Mouse (Mus musculus) CH12.LX (cell line): ENCODE measurements at regions not wholly inside any gene's neighbourhood (a gene's known extent, or its start where the extent isn't known, plus 50 kb on each side); places are given as distances from the start of the nearest gene placed in this dataset.

Experiments
- DNase-seq: peaks from one replicate; pipeline ENCODE4 v3.0.0-alpha.2; 2013; ENCODE audit errors: extremely low read depth
- H3K27ac ChIP-seq: 2 replicates; pipeline ENCODE4 v1.5.1; 2012; ENCODE audit warnings: low read depth, mild to moderate bottlenecking, control low read depth, moderate library complexity; ENCODE audit not compliant: insufficient read depth
- H3K27me3 ChIP-seq: replicated peaks from 2 replicates; pipeline ENCODE3; 2012; ENCODE audit warnings: inconsistent platforms
- H3K36me3 ChIP-seq, 2 experiments: replicated peaks in 1 of 2; 2 replicates each; pipeline versions ENCODE3 to v1.6.1; 2012; ENCODE audit warnings: inconsistent platforms in 1 of 2, low read length in 1 of 2, mild to moderate bottlenecking in 1 of 2, mixed read lengths in 1 of 2, moderate library complexity in 1 of 2; ENCODE audit not compliant: control insufficient read depth in 1 of 2, insufficient read depth in 1 of 2
- H3K4me1 ChIP-seq, 2 experiments: 2 replicates each; pipeline ENCODE4 v1.6.1; 2012; ENCODE audit warnings: inconsistent platforms in 1 of 2, moderate library complexity in 1 of 2; ENCODE audit not compliant: insufficient read depth in 2 of 2, control insufficient read depth in 1 of 2
- H3K4me2 ChIP-seq: 2 replicates; pipeline ENCODE4 v1.6.1; 2012; ENCODE audit warnings: low read depth, mild to moderate bottlenecking, control low read depth; ENCODE audit not compliant: poor library complexity, insufficient read depth, severe bottlenecking
- H3K4me3 ChIP-seq, 3 experiments: fragments of 150-350 bp in 1 of 3; sonication (generic) in 1 of 3; replicated peaks in 1 of 3; 2 replicates each; pipeline versions ENCODE3 to v1.5.1; 2011 to 2012; ENCODE audit warnings: low read depth in 2 of 3, low read length in 2 of 3, mild to moderate bottlenecking in 2 of 3, moderate library complexity in 2 of 3, control low read depth in 1 of 3, improper control_type of control experiment in 1 of 3, inconsistent platforms in 1 of 3, mixed read lengths in 1 of 3; ENCODE audit not compliant: poor library complexity in 1 of 3
- H3K79me2 ChIP-seq: replicated peaks from 2 replicates; pipeline ENCODE4 v1.6.1; 2012; ENCODE audit warnings: mild to moderate bottlenecking, moderate library complexity; ENCODE audit not compliant: control insufficient read depth, poor library complexity, insufficient read depth, severe bottlenecking; ENCODE audit errors: extremely low read depth
- H3K9ac ChIP-seq: 2 replicates; pipeline ENCODE4 v1.6.1; 2012; ENCODE audit warnings: low read depth, mild to moderate bottlenecking, control low read depth, moderate library complexity; ENCODE audit not compliant: insufficient read depth
- H3K9me3 ChIP-seq: replicated peaks from 2 replicates; pipeline ENCODE3; 2012; ENCODE audit warnings: low read length, inconsistent platforms, mixed read lengths
- CHD1 ChIP-seq: IDR thresholded peaks from 2 replicates; pipeline ENCODE4 v1.6.1; 2012; ENCODE audit warnings: low read depth, low read length, improper control_type of control experiment, inconsistent platforms
- E2F4 ChIP-seq: IDR thresholded peaks from 2 replicates; pipeline ENCODE4 v1.6.1; 2011; ENCODE audit warnings: low read depth, low read length, improper control_type of control experiment; ENCODE audit not compliant: insufficient replicate concordance
- HCFC1 ChIP-seq: IDR thresholded peaks from 2 replicates; pipeline ENCODE4 v1.6.1; 2012; ENCODE audit warnings: low read depth, mild to moderate bottlenecking, inconsistent platforms, low read length, improper control_type of control experiment
- JUN ChIP-seq: IDR thresholded peaks from 2 replicates; pipeline ENCODE4 v1.6.1; 2011; ENCODE audit warnings: low read depth, mild to moderate bottlenecking, low read length, improper control_type of control experiment, moderate library complexity; ENCODE audit not compliant: insufficient read depth
- JUND ChIP-seq: conservative IDR thresholded peaks from 2 replicates; pipeline ENCODE4 v1.6.1; 2011; ENCODE audit warnings: low read depth, low read length, improper control_type of control experiment
- KAT2A ChIP-seq: IDR thresholded peaks from 2 replicates; pipeline ENCODE4 v1.6.1; 2012; ENCODE audit warnings: low read length, improper control_type of control experiment, inconsistent platforms; ENCODE audit not compliant: insufficient replicate concordance
- MAX ChIP-seq: IDR thresholded peaks from 2 replicates; pipeline ENCODE4 v1.6.1; 2011; ENCODE audit warnings: low read length, improper control_type of control experiment
- MAZ ChIP-seq: IDR thresholded peaks from 2 replicates; pipeline ENCODE4 v1.6.1; 2012; ENCODE audit warnings: low read depth, mild to moderate bottlenecking, inconsistent platforms, low read length, improper control_type of control experiment, moderate library complexity
- RAD21 ChIP-seq: IDR thresholded peaks from 2 replicates; pipeline ENCODE4 v1.6.1; 2011; ENCODE audit warnings: low read depth, mild to moderate bottlenecking, low read length, improper control_type of control experiment, moderate library complexity
- RCOR1 ChIP-seq: conservative IDR thresholded peaks from 2 replicates; pipeline ENCODE4 v1.6.1; 2012; ENCODE audit warnings: low read depth, mild to moderate bottlenecking, inconsistent platforms, low read length, improper control_type of control experiment
- SIN3A ChIP-seq: IDR thresholded peaks from 2 replicates; pipeline ENCODE4 v1.6.1; 2012; ENCODE audit warnings: low read length, improper control_type of control experiment, inconsistent platforms
- SMC3 ChIP-seq: IDR thresholded peaks from 2 replicates; pipeline ENCODE4 v1.6.1; 2011; ENCODE audit warnings: low read depth, low read length, improper control_type of control experiment
- TBP ChIP-seq: conservative IDR thresholded peaks from 2 replicates; pipeline ENCODE4 v1.6.1; 2011; ENCODE audit warnings: low read depth, low read length, improper control_type of control experiment
- UBTF ChIP-seq: IDR thresholded peaks from 2 replicates; pipeline ENCODE4 v1.6.1; 2012; ENCODE audit warnings: low read depth, mild to moderate bottlenecking, inconsistent platforms, low read length, improper control_type of control experiment, moderate library complexity
- USF2 ChIP-seq: conservative IDR thresholded peaks from 2 replicates; pipeline ENCODE4 v1.6.1; 2011; ENCODE audit warnings: low read depth, low read length, improper control_type of control experiment
- ZC3H11A ChIP-seq: IDR thresholded peaks from 2 replicates; pipeline ENCODE4 v1.6.1; 2012; ENCODE audit warnings: low read depth, mild to moderate bottlenecking, inconsistent platforms, low read length, improper control_type of control experiment
- ZMIZ1 ChIP-seq: IDR thresholded peaks from 2 replicates; pipeline ENCODE4 v1.6.1; 2012; ENCODE audit warnings: low read depth, mild to moderate bottlenecking, inconsistent platforms, low read length, improper control_type of control experiment
- dilution Hi-C: fragments of 300-500 bp; cut with MboI; formaldehyde crosslinking; loops from 2 replicates; pipeline ENCODE4 v1.14.3; 2020; ENCODE audit warnings: low sequenced_read_pairs; ENCODE audit not compliant: extremely low pct_unique_long_range_greater_than_20kb, extremely low pct_ligation_motif_present
- in situ Hi-C: fragments of 300-500 bp; cut with MboI; formaldehyde crosslinking; loops from 3 replicates; pipeline ENCODE4 v1.14.3; 2019; ENCODE audit warnings: low sequenced_read_pairs, low pct_ligation_motif_present, low pct_unique_long_range_greater_than_20kb, mixed read lengths

DNA sequence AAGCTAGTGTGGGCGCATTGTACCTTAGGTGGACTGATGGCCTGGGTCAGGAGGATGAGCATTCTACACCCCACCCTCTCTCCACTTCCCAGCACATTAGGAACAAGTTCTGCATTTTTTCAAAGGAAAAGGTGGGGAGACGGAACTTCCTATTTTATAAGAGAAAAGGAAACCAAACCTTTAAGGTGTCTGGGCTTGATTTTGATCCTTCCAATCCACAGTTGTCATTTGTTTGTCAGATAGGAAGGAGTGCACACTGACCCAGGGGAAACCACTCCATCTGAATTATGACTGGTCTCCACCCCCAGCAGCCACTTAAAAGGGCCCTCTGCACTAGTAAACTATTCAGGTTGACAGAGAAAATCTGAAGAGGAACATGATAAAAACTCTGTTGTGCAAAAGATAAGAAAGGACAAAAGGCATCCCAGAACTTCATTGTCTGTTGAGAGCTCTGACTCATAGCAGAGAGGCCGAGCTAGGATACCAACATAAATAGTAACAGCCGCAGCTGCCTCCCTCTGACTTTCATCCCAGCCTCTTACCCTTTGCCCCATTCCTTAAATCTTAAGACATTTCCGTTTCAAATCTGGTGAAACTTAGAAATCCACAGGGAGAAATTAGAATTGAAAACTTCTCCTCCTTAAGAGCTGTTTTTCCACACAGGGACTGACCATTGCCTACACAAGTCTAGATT lies 54.2 kb upstream of the Adgrl4 start:
- dilution Hi-C loops = no loop called here
- H3K9ac ChIP-seq = no peak overlapping the region
- TF ChIP-seq USF2 (no peak), TBP (no peak), HCFC1 (no peak), ZC3H11A (no peak), RCOR1 (no peak), JUND (no peak), SIN3A (no peak), KAT2A (no peak), MAX (no peak)
- H3K4me2 ChIP-seq = no peak overlapping the region
- DNase-seq = no peak
- H3K4me3 ChIP-seq = no peak overlapping the region
- peaks cover 13% of the 10 kb centered on the region for H3K9me3 ChIP-seq
- H3K36me3 ChIP-seq = no peaks in the 10 kb centered on the region
- no peaks in the 10 kb centered on the region for H3K4me1 ChIP-seq
- no peak overlapping the region for H3K27ac ChIP-seq
- in situ Hi-C loops = no loop called here
- H3K27me3 ChIP-seq = no peaks in the 10 kb centered on the region
- no peaks in the 10 kb centered on the region for H3K79me2 ChIP-seq

DNA sequence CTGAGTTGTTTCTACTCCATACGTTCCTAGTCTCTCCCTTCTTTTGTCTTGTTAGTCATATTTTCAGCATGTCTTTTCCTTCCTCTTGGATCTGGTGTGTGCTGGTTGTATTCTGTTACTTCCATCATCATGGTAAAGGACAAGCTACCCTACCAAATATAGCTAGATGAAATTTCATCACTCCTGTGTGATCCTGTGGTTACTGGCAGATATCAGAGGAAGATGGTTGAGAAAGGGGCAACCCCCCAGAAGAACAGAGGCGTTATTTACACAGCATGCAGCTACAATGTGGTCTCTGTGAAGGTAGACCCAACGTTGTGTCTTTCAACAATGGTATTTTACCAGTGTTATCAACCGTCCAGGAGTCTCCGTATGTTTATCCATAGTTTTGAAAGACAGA lies 52.8 kb upstream of the Adgrl4 start:
- Histone ChIP-seq H3K9ac (no peak overlapping the region), H3K36me3 (no peaks in the 10 kb centered on the region), H3K4me1 (no peaks in the 10 kb centered on the region), H3K27me3 (no peaks in the 10 kb centered on the region), H3K27ac (no peak overlapping the region), H3K4me3 (no peak overlapping the region), H3K79me2 (no peaks in the 10 kb centered on the region), H3K4me2 (no peak overlapping the region), H3K9me3 (peaks cover 13% of the 10 kb centered on the region)
- TF ChIP-seq MAZ = no peak
- no peak for TF ChIP-seq ZMIZ1
- no peak for TF ChIP-seq TBP
- no peak for TF ChIP-seq JUN
- TF ChIP-seq HCFC1 = no peak
- TF ChIP-seq RAD21 = no peak
- TF ChIP-seq E2F4 = no peak
- TF ChIP-seq CHD1 = no peak
- no peak for TF ChIP-seq SMC3
- no peak for TF ChIP-seq UBTF
- in situ Hi-C loops = no loop called here
- dilution Hi-C loops = no loop called here
- no peak for DNase-seq
